Mouse (Mus musculus): ENCODE results near the gene Mog. TPM values are rescaled to one million over a fixed set of nuclear protein-coding genes. Genes with fewer than 3 reads are reported as not detected.
A peak's percentile ranks its signal among the peaks of the same experiment; 100 is the strongest.
"Not testable (repeated sequence)": the region's sequence is repeated elsewhere in the genome, so short reads cannot be mapped to it uniquely, and the experiment has no call there.

Mog gene
- total RNA-seq, 2 experiments from 2014 or later: 3.7 to 11.2 TPM

DNA sequence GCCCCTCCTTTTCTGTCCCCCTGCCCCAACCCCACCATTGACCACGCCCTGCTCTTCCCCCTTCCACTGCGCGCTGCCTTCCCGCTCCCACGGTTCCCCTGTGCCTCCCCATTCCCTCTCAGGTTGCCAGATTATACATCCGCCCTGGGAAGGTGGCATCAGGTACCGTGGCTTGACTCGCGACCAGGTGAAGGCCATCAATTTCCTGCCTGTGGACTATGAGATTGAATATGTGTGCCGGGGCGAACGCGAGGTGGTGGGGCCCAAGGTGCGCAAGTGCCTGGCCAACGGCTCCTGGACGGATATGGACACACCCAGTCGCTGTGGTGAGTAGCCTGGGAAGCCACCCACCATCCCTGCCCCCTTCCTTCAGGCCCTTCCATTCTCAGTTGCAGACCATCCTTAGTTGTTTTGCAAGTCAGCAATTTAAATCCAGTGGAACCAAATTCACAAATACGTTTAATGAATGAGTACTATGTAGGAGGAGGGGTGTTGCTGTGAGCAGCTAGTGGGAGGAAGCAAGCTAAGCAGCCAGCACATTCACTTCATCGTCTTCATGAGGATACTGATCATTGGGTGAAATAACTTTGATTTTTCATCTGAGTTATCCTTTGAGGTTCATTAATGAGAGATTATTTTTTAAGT lies 24.3 kb upstream of the Mog start:
- peak in 1 of 2 experiments; percentile 52 for DNase-seq (ENCODE audit: extremely low spot score in 1 of 2, low spot score in 2 of 2)
- intact Hi-C loops (cut with DNase I): loop anchor here (2.0 to 5.0 kb wide), 3 partner anchors 45 to 130 kb away; partner anchors contain the start of genes Ppp1r11 and Zfp57

DNA sequence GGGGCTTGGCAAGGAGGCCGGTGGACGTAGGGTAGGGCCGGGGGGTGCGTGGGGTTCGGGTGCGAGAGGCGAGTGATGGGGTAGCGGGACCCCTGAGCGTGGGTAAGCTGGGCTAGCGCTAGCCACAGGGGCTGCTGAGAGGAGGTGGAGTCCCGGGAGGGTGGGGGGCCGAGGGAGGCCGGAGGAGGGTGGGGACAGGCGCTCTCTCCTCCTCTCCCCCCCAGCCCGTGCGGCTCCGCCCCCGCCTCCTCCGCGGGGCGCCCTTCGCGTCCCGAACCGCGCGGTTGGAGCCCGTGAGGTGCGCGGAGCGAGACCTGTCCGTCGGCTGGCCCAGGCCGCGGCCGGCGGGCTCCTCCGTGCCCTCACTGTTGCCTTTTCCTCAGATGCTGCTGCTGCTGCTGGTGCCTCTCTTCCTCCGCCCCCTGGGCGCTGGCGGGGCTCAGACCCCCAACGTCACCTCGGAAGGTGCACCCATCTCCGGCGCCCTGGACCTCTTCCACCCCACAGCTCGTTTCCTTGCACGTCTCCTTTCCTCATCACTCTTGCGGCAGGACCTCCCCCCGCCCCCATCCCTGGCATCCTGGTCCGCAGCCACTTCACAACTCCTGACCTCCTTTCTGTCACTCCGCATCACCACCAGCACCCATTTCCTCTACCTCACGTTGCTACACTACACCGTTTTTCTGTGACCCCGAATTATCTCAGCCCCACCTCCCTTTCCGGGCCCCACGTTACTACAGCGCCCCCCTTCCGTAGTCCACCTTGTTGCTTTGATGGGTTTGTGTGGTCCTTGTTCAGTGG lies 23.3 kb upstream of the Mog start:
- peak in 1 of 2 experiments; percentile 82 for DNase-seq (ENCODE audit: extremely low spot score in 1 of 2, low spot score in 2 of 2)
- intact Hi-C loops (cut with DNase I): loop anchor here (2.0 to 5.0 kb wide), 3 partner anchors 44 to 129 kb away; partner anchors contain the start of genes Ppp1r11 and Zfp57

DNA sequence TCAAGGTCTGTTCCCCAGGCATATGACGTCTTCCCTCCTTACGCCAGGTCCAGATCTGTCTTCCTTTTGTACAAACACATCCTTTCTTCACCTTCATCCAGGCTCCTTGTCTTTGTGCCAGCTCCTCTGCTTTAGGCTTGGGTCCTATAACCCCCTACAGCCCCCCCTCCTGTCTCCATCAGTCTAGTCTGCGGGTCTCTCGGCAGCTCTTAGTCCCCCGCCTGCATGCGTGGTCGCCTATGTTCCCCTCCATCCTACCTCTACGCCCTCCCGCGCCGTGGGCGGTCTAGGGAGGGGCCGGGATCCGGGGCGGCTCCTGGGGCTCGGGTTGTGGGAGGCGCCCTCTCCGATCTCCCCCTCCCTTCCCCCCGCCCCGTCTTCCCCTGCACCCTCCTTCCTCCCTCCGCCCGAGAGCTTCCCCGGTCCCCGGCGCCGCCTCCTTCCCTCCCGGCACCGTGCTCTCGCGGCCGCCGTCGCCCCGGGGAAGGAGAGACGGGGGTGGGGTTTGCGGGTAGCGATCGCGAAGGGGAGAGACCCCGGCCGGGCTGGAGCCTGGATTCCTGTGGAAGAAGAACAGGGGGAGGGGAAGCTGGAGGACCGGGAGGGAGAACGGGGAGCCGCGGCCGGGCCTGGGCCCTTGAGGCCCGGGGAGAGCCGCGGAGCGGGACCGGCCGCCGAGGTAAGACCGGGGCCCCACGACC lies 22.6 kb upstream of the Mog start, which contains the start of gene Gabbr1:
Gene Gabbr1, plus strand, starts transcription at position 356 of the 701 bp plus-strand sequence.
- peak; percentile 66 to 92 for DNase-seq (ENCODE audit: extremely low spot score in 1 of 2, low spot score in 2 of 2)
- intact Hi-C loops (cut with DNase I): loop anchor here (2.0 to 5.0 kb wide), 3 partner anchors 43 to 128 kb away; partner anchors contain the start of genes Ppp1r11 and Zfp57

DNA sequence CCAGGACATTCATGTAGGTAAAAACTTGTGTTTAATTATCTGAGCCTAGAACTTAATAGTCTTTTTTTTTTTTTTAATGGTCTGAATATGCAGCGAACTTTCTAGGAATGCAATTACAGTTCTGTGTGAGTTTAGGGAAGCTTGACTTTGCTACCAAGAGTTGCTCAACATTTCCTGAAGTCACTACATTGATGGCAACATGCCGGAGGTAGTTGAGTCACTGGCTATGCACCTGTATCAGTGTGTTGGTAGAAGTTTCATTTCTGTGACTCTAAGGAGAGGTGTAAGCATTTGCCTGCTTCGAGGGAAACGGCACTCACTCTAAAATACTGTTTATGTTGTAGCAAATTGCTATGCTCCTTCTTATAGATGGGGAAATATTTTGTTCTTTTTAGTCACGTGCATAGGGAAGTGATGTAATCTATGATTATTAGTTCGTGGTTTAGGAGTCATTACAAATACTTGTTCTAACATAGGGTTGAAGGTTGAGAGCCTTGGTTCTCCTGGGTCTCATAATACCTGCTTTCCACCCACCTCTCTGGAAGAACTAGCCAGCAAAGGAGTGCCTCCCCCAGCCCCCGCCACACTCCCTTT lies 21.6 kb upstream of the Mog start:
- no peak for DNase-seq (ENCODE audit: extremely low spot score in 1 of 2, low spot score in 2 of 2)
- intact Hi-C loops (cut with DNase I): loop anchor here (5.0 kb wide), 2 partner anchors 42 to 127 kb away; partner anchors contain the start of gene Zfp57

DNA sequence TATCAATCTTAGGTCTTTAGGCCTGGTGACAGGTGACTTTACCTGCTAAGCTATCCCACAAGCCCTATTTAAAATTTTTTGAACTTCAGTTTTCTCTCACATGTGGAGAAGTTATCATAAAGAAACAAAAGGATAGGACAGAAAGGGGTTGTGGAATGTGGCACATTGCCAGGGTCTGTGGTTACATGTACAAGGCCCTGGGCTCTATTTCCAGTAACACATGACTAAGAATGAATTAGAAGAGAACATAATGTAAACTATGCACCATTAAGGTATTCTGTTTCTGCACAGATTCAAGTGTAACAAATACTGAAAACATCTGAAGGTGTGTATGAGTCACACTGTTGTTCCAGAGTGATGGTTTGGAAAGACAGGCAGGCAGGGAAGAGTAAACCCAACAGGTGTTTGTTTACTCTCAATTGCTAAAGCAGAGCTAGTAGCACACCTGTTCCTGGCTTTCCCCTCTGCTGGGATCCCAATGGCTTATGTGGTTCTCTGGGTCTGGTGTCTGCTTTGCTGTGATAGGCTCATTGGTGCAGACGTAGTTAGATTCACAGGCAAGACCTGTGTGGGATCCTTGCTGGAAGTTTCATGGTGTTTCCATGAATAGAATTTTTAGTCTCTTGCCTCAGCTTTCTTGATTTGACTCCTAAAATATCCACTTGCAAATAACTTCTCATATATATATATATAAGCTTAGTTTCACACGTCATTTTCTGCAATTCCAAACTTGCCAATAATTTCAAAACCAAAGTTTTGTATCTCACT lies 16.1 kb upstream of the Mog start:
- DNase-seq (ENCODE audit: extremely low spot score in 1 of 2, low spot score in 2 of 2): no peak
- intact Hi-C loops (cut with DNase I): no loop called here

DNA sequence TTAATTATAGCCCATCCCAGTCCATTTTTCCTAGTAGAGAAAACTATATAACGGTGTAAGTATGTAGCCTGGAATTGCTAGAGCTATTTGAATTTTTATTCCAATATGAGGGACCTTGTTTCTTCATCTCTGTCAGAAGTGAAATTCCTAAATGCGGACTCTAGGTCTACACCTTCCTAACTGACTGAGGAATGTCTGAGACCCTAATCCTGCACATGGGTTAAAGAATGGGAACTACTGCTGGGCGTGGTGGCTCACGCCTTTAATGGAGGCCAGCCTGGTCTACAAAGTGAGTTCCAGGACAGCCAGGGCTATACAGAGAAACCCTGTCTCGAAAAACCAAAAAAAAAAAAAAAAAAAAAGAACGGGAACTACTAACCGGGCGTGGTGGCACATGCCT lies 6.0 kb upstream of the Mog start:
- no peak for DNase-seq (ENCODE audit: extremely low spot score in 1 of 2, low spot score in 2 of 2)
- intact Hi-C loops (cut with DNase I): no loop called here

DNA sequence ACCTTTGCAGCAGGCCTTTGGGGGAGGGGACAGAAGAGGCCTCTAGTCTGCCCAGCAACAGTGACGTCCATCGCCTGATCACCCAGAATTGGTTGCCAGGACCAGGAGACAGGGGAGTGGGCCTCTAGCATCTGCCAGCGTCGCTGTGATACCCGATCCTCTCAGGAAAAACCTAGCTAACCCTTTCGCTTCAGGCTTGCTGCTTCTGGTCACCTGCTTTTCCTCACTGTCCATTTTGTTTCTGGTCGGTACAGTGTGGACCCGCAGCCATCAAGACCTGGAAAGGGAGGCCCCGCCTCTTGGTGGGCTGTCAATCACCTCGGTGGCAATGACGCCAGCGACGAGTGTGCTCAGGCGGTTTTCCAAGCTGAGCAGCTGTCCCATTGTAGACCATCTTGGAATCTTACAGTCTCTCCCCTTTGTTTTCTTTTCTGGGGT lies 5.5 kb upstream of the Mog start:
- DNase-seq (ENCODE audit: extremely low spot score in 1 of 2, low spot score in 2 of 2): peak; percentile 94 to 95
- intact Hi-C loops (cut with DNase I): no loop called here

DNA sequence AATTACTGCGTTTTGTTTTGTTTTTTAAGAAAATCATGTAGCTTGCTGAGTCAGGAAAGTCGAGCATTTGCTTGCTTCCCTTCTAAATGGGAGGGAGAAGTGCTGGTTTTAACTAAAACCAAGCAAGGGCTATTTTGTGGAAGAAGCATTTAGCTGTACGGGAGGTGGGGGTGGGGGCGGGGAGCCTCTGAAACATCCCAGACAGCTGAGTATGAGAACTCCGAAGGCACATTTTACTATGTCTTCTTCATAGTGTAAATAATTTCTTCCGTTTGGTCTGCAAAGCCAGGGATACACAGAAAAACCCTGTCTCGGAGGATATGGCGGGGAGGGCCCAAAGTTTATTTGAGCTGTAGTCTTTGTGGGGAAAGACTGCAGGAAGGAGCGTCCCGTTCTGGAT lies 5.0 kb upstream of the Mog start:
- intact Hi-C loops (cut with DNase I): no loop called here
- DNase-seq (ENCODE audit: extremely low spot score in 1 of 2, low spot score in 2 of 2): no peak

DNA sequence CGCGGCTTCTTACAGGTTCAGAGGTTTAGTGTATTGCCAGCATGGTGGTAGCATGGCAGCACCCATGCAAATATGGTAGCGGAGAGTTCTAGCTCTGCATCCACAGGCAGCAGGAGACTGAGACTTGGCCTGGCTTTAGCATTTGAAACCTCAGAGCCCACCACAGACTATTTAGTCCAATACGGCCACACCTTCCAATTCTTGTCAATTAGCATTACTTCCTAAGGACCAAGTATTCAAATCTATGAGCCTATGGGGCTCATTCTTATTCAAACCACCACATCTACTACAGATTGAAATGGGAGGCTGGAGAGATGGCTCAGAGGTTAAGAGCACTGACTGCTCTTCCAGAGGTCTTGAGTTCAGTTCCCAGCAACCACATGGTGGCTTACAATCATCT lies 4.3 kb upstream of the Mog start:
- intact Hi-C loops (cut with DNase I): no loop called here
- no peak for DNase-seq (ENCODE audit: extremely low spot score in 1 of 2, low spot score in 2 of 2)

DNA sequence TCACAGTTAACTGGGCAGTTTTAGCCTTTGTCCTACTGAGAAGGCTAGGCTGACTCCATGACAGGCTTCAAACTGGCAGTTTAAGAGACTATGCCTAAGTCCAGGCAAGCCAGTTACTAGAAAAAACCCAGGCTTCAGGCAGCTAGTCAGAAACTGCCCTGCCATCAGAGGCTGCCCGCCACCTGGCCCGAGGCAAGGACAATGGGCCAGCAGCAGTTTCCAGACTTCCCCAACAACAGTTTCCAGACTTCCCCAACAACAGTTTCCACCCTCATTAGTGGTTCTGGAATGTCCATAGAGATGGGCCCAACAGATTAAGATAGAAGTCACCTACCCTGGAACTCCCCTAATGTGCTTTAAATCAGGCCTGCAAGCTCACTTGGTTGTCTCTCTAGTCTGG lies 3.2 kb upstream of the Mog start:
- DNase-seq (ENCODE audit: extremely low spot score in 1 of 2, low spot score in 2 of 2): no peak
- intact Hi-C loops (cut with DNase I): no loop called here

DNA sequence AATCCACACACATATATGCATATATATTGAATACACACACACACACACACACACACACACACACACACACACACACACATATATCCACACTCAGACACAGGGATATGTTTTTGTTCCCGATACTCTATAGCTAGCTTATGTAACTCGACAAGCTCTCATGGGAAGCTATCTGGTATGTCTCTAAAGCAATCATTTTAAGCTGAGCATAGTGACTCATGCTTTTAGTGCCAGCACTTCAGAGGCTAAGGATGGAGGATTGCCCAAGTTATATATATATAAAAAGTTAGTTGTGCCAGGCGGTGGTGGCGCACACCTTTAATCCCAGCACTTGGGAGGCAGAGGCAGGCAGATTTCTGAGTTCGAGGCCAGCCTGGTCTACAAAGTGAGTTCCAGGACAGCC lies 4.0 kb downstream of the Mog start:
- DNase-seq (ENCODE audit: extremely low spot score in 1 of 2, low spot score in 2 of 2); intact Hi-C loops (cut with DNase I): not testable (repeated sequence)

DNA sequence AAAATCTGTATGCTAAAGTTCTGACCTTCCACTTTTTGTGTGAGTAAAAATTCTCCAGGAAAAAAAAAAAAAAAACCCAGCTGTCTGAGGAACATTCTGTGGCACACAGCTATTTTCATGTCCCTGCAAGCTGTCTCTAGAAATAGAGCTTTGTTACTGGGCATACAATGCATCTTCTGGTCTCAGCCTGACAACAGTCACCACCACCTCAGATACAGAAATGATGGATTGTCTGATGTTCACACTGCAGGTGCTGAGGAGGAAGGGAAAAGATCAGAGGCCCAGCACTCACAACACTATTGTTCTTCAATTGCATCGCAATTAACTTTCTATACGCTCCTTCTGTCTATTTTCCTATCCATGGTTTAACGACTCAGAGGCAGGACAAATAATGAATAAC lies 4.9 kb downstream of the Mog start:
- intact Hi-C loops (cut with DNase I): no loop called here
- no peak for DNase-seq (ENCODE audit: extremely low spot score in 1 of 2, low spot score in 2 of 2)

DNA sequence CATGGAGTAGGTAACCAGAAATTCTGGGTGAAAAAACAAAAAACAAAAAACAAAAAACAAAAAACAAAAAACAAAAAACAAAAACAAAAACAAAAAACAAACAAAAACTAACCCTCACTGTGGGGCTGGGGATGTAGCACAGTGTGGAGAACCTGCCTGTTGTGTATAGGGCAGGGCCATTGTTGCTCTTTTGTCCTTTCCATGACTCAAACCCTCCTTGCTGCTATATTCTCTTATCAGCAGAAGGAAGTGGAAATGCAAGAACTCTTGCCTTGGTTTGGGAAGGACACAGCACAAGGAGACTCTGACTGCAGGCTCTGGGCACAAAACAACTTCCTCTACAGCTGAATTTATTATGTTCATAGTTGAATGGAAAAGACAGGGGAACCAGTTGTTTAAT lies 6.9 kb downstream of the Mog start:
- intact Hi-C loops (cut with DNase I): no loop called here
- no peak for DNase-seq (ENCODE audit: extremely low spot score in 1 of 2, low spot score in 2 of 2)

DNA sequence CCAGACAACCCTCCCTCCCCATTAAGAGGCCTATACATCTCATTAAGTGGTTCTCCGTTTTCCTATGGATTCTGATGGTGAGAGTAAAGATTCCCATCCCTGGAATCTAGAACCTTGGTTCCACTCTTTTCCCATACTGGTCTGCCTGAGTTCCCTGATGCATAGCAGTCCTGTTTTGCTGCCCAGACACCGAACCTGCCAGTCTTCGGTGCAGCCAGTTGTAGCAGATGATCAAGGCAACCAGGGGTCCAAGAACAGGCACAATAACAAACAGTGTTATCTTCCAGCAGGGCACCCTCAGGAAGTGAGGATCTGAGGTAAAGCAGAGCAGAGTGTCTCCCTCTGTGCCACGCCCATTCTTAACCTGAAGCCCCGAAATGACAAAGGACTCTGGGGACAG lies 11.1 kb downstream of the Mog start:
- intact Hi-C loops (cut with DNase I): no loop called here

DNA sequence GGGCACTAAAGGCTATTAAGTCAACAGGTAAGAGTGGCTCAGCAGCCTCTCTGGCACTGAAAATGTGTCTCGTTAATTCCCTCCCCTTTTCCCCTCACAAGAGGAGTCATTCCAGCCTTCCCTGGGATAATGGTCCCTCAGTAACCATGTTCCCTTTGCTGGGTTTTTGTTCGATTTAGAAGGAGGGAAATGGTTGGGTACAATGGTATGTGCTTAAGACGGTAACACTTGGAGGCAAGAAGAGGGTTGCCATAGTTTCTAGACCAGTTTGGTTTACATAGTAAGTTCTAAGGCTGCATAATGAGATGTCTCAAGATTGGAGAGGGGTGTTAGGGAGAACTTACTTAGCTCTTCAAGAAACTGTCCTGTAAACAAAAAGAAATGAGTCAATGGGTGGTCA lies 11.5 kb downstream of the Mog start:
- intact Hi-C loops (cut with DNase I): no loop called here
- no peak for DNase-seq (ENCODE audit: extremely low spot score in 1 of 2, low spot score in 2 of 2)

More for the DNA sequence above, 11.1 kb downstream of the Mog start:
- DNase-seq (ENCODE audit: extremely low spot score in 1 of 2, low spot score in 2 of 2): no peak

DNA sequence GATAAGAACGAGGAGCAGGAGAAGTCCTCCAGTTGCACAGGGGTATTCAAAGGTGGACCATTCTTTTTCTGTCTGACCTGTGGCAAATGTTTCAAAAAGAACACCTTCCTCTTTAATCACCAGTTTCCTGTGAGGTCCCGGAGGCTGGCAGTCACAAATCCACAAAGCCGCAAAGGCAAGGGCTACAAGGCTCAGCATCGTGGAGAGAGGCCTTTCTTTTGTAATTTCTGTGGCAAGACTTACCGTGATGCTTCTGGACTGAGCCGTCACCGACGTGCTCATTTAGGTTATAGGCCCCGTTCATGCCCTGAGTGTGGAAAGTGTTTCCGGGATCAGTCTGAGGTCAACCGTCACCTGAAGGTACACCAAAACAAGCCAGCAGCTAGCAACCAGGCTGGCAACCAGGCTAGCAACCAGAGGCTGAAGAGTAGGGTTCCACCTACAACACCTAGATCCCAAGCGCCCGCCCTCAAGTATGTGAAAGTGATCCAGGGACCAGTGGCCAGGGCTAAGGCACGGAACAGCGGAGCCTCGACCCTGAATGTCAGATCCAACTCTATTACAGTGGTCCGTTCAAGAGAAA lies 13.6 kb downstream of the Mog start:
- no peak for DNase-seq (ENCODE audit: extremely low spot score in 1 of 2, low spot score in 2 of 2)
- intact Hi-C loops (cut with DNase I): no loop called here

DNA sequence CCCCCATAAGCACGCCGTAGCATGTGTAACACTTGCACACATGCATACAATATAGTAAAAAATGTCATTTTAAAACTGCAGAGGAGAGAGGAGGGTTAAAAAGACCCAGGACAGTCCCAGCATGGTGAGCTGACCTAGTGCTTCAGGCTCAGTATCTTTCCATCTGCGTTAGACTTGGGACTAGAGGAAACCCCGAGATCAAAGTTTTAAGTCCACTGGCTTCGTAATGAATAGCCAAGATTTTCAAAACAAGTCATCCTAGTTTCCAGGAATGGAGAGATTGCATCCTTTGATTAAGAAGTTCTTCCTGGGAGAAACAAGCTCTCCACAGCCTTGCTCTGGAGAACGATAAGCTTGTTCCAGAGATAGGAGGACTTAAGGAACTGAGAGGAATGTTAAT lies 15.0 kb downstream of the Mog start:
- intact Hi-C loops (cut with DNase I): no loop called here
- no peak for DNase-seq (ENCODE audit: extremely low spot score in 1 of 2, low spot score in 2 of 2)

DNA sequence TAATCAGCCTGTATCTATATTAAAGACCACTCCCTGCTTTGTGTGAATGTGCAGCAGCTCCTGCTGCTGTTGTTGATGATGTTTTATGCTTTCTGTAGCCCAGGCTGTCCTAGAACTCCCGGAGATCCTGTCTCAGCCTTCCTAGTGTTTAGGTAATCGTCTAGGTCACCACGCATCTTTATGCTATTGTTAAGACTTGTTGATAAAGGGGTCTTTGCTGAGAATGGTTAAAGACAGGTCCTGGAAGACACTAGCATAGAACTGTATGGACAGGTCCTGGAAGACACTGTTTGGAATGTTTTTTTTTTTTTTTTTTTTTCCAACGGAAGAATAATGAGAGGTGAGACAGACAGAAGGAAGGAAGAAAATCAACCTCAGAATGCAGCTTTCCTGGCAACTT lies 19.8 kb downstream of the Mog start:
- intact Hi-C loops (cut with DNase I): loop anchor here (5.0 kb wide), 2 partner anchors 44 to 46 kb away; partner anchors contain the start of genes Gabbr1, Znrd1 and Znrd1as
- no peak for DNase-seq (ENCODE audit: extremely low spot score in 1 of 2, low spot score in 2 of 2)
